Mouse (Mus musculus) MEL (cell line): ENCODE measurements around the gene Trak1.

Experiments
- MXI1 ChIP-seq: IDR thresholded peaks from 2 replicates; pipeline ENCODE4 v1.6.1; 2011; ENCODE audit warnings: mild to moderate bottlenecking, low read depth, low read length, improper control_type of control experiment
- POLR2A ChIP-seq, 2 experiments: IDR thresholded peaks; 2 replicates each; pipeline ENCODE4 v1.6.1; 2011 to 2012; ENCODE audit warnings: low read length in 2 of 2, mild to moderate bottlenecking in 2 of 2, control low read depth in 1 of 2, improper control_type of control experiment in 1 of 2, low read depth in 1 of 2, moderate library complexity in 1 of 2; ENCODE audit not compliant: control insufficient read depth in 1 of 2, insufficient read depth in 1 of 2, poor library complexity in 1 of 2
- ZNF384 ChIP-seq: IDR thresholded peaks from 2 replicates; pipeline ENCODE4 v1.6.1; 2012; ENCODE audit warnings: low read depth, mild to moderate bottlenecking, inconsistent platforms, low read length, improper control_type of control experiment

DNA sequence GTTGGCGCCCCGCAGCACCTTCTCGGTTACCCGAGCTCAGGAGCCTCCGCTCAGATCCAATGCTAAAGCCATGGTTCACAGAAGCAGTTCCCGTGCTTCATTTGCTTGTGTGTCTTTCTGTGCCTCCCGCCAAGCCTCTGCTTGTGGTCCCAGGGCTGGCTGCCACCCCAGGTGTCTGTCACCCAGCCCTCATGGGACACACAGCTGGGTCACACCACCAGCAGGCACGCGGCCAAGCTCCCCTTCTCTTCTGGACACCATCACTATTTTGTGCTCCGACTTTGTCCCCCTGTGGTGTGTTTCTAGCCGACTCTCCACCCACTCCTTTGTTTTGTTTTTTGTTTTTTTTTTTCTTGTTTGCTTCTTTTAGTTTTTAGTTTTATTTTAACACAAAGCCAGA, 170.2 kb downstream of the Trak1 start:
- TF ChIP-seq POLR2A (IDR thresholded peaks at IDR 0.05; ENCODE audit: control insufficient read depth in 1 of 2, insufficient read depth in 1 of 2, low read depth in 1 of 2, low read length in 2 of 2, poor library complexity in 1 of 2): no peak
- no peak for TF ChIP-seq MXI1
- no peak for TF ChIP-seq ZNF384
